Mouse (Mus musculus): Measurements from ENCODE around the gene Gm773.
"Not testable (repeated sequence)": the region's sequence is repeated elsewhere in the genome, so short reads cannot be mapped to it uniquely, and the experiment has no call there.

The Gm773 gene

GRCm38 (mm10) chrX:56212771-56213170, at the start of gene Gm773:
TSS of gene Gm773 (minus strand) at chrX:56212881.
- DNase-seq: no peak

GRCm38 (mm10) chrX:56186449-56186848, 26.2 kb downstream of the Gm773 start:
- DNase-seq: not testable (repeated sequence)

- DNase-seq: no peak
Observed at GRCm38 (mm10) chrX:56151396-56151795, 61.3 kb downstream of the Gm773 start.
